Mouse (Mus musculus) brain, embryonic 14.5 days (tissue): ENCODE data around the gene Slc44a5.

Experiments used
- CTCF ChIP-seq: fragments of 200-500 bp; IDR thresholded peaks from 2 replicates; pipeline ENCODE4 v1.5.1; 2012; ENCODE audit warnings: inconsistent platforms, mild to moderate bottlenecking, moderate library complexity, borderline replicate concordance; ENCODE audit not compliant: insufficient read depth, insufficient read length; ENCODE audit errors: extremely low read depth
- POLR2A ChIP-seq: fragments of 200-500 bp; IDR thresholded peaks from 2 replicates; pipeline ENCODE4 v1.6.1; 2012; ENCODE audit warnings: mild to moderate bottlenecking, inconsistent platforms, borderline replicate concordance; ENCODE audit not compliant: poor library complexity, insufficient read depth, insufficient read length, severe bottlenecking; ENCODE audit errors: extremely low read depth

GRCm38 (mm10) chr3:154192328-154193030, 219.2 kb downstream of the Slc44a5 start:
- TF ChIP-seq CTCF (no peak), POLR2A (no peak)
